Mouse (Mus musculus): ENCODE data around the gene Atf7. TPM values are rescaled to one million over a fixed set of nuclear protein-coding genes. Genes with fewer than 3 reads are reported as not detected.

Atf7 gene
- polyA plus RNA-seq, 1 experiment = 44.1 TPM

DNA sequence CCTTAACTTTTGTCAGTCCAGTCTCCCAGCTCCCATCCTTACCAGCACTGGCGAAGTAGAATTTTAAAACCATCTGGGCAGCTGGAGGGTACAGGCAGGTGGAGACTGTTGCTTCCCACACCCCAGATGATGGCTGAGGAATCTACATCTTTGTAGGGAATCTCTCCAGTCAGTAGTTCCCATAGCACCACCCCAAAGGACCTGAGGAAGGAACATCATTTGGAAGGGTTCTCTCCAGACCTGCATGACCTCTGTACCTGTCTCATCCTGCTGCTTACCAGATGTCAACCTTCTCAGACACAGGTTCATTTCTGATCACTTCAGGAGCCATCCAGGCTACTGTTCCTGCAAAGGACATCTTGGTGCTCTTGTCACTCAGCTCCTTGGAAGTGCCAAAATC lies 121.8 kb downstream of the Atf7 start, which contains the start of gene Gm10337:
Gene Gm10337, plus strand, starts transcription at position 276 of the 400 bp plus-strand sequence.
- no peak for DNase-seq (ENCODE audit: extremely low spot score in 1 of 2, low spot score in 1 of 2)

DNA sequence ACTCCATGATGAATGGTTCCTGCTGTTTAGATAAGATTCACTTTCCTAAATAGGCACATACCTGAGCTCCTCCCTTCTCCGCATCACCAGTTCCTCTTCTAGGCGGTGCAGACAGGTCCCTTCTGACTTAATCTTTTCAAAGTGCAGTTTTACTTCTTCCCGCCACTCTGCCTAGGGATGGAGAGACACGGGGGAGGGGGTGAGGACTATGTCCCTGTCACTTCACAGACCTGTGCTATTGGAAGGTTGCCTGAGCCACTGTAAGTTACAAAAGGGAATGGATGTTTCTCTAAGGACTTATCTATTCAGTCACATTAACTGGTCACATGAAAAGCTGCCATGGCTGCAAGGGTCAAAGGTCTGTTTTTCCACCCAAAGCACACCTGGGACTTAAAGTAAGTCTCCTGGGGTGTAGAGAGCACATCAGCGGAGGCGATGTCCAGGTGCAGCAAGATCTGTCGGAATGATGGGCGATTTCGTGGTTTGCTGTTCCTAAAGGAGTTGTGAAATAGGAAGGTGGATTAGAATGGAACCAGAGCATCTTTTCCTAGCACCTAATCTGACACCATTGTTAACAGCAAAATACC lies 122.9 kb downstream of the Atf7 start:
- no peak for DNase-seq (ENCODE audit: extremely low spot score in 1 of 2, low spot score in 1 of 2)

DNA sequence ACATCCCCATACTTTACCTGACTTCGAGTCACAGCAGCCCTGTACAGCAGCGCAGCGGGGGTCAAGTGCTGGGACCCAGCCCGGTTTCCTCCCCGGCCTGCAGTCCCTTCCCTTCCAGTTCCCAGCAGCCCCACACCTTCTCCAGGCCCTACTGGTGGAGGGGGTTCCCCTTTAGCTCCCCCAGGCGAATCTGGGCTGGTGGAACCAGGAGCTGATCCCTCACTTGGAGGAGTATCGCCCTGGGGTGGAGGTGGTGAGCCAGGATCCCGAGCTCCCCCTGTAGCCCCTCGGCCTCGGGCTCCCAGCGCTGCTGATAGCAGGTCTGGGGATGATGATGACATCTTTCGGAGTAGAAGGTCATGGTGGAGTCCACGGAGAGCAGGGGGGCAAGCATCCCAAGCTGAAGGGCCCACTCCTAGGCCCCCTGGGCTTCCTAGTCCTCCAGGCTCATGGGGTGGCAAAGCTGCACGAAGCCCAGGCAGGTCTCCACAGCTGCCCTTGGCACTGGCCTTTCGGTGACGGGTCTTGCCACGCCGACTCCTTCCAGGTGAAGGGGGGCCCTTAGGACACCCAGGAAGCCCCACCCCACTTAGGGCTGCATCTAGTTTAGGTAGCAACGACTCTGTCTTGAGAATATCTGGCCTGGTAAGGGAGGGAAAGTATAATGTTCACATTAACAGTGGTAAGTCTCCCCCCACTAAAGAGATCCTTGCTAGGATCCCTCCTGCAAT lies 124.0 kb downstream of the Atf7 start:
- no peak for DNase-seq (ENCODE audit: extremely low spot score in 1 of 2, low spot score in 1 of 2)

DNA sequence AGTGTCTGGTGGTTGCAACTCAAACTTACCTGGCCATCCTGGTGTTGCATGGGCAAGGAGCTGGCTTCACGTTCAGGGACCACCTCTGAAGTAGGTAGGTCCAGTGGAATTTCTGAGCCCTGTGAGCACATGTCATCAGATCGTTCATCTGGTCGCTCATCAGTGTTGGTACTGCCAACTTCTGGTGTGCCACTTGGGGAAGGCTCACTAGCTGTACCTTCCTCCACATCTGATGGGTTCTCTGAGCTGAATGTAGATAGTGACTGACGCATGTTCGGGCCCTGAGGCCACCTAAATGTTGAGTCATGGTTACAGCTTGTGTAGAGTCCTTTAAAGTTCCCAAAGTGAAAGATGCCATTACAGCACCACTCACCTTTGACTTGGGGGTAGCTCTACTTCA lies 124.8 kb downstream of the Atf7 start:
- DNase-seq (ENCODE audit: extremely low spot score in 1 of 2, low spot score in 1 of 2) = no peak

DNA sequence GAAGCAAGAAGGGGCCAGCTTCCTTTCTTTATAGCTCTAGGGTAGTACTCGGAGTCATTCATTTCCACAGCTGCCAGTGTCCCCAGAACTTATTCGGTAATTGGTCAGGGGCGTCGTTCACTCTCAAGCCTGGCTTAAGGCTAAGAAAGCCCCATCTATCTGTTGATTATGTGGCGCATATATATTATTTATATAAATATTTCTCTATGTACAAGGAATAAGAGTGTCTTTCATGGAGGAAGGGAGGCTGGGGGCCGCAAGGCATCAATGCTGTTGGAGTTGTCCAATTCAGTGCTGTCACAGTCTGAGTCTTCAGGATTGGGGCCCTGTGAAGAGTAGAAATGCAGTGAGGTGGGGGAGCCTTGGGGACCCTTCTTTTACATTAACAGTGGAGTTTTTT lies 125.4 kb downstream of the Atf7 start:
- DNase-seq (ENCODE audit: extremely low spot score in 1 of 2, low spot score in 1 of 2) = no peak

DNA sequence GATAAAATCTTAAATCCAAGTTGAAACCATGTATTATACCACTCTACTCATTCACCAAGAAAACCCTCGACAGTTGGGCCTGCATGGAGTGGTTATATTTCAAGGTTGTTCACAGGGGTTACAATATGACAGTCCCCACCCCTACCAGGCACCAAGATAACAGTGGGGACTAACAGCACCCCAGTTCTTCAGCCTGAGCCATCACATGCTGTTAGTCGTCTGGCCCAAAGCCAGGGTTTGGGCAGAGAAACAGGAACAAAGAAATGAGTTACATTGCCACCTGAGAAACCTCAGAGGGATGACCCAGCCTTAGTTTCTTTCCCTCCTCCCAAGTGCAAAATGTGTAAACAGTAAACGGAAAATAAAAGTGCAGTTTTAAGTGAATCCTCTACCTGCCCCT lies 125.9 kb downstream of the Atf7 start:
- DNase-seq (ENCODE audit: extremely low spot score in 1 of 2, low spot score in 1 of 2) = no peak

DNA sequence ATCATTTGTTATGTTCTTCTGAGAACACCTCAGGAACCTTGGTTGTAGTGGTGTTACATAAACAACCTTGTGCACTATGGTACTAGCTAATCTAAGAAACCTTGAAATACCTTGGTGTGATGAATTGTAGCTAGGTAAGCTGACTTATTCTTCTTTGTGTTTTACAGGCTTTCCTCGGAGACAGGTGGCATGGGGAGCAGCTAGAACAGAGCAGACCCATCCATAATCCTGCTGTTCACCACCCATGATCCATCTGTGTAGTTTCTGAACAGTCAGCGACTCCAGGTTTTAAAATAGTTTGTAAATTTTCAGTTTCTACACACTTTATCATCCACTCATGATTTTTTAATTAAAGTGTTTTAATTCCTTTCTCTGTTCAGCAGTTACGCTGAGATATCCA lies 126.9 kb downstream of the Atf7 start:
- no peak for DNase-seq (ENCODE audit: extremely low spot score in 1 of 2, low spot score in 1 of 2)

DNA sequence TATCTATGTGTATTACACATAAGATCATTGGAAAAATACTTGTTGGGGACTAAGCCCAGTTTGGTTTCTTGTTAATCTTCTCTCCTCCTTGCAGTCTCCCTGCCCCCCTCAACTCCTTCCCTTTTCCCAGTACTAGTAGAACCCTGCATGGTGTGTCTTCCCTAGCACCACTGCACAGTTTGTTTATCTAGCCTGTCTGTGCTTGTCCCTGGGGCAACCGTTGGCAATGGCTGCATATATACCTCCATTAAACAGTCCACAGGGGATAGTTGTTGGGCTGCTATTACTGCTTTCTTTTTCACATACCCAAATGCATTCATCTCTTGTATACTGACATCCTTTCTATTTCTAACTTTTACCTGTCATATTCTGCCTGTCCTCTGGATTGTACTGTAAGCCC lies 137.6 kb downstream of the Atf7 start:
- DNase-seq (ENCODE audit: extremely low spot score in 1 of 2, low spot score in 1 of 2) = no peak

DNA sequence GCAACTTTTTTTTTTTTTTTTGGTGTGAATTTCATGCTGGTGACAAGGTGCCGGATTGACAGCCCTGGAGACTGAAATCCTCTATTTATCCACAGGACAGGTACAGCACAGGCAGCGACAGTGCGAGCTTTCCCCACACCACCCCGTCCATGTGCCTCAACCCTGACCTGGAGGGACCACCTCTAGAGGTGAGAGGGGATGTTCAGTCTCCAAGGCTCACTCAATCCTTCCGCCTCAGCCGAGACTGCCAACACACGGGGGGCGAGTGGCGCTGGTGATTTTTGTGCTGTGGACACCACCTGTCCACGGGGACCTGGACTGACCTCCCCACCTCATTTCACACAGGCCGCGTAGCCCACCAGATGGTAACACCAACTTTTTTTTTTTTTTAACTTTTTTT lies 139.4 kb downstream of the Atf7 start:
- DNase-seq (ENCODE audit: extremely low spot score in 1 of 2, low spot score in 1 of 2) = no peak

DNA sequence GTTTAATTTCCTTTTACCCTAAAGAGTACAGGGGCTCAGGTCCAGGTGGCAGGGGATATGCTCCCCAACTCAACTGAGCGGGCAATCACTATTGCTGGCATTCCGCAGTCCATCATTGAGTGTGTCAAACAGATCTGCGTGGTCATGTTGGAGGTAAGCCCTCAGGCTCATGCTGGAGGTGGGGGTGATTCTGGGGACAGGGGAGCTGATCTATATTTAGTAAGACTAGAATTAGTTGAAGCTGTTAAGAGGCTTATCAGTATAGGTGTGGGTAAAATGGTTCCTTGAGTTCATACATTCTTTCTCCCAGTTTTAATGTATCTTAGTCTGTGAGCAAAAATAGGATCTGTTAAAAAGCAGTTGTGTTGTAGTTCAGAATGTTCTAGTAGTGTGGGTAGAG lies 142.1 kb downstream of the Atf7 start:
- DNase-seq (ENCODE audit: extremely low spot score in 1 of 2, low spot score in 1 of 2) = no peak

Other genes with a start within 250 kb of the Atf7 start
- 10.3 and 11.4 TPM in 2 replicates for gene Sp1, start 219.3 kb downstream of the Atf7 start, polyA plus RNA-seq (2012; rRNA removed)
- 1.3 and 1.6 TPM in 2 replicates for gene Amhr2, start 180.1 kb downstream of the Atf7 start, polyA plus RNA-seq (2012; rRNA removed)
- gene Prr13, start 166.4 kb downstream of the Atf7 start, polyA plus RNA-seq (2012; rRNA removed) = 78.3 and 83.6 TPM in 2 replicates
- 538 and 576 TPM in 2 replicates for gene Pcbp2, start 154.9 kb downstream of the Atf7 start, polyA plus RNA-seq (2012; rRNA removed)
- not detected in 2 replicates for gene Gm10337, start 121.7 kb downstream of the Atf7 start, polyA plus RNA-seq (2012; rRNA removed)
- 83.9 and 90.8 TPM in 2 replicates for gene Map3k12, start 108.4 kb downstream of the Atf7 start, polyA plus RNA-seq (2012; rRNA removed)
- gene Tarbp2, start 107.3 kb downstream of the Atf7 start, polyA plus RNA-seq (2012; rRNA removed) = 72.8 and 80.1 TPM in 2 replicates
- gene Npff, start 100.5 kb downstream of the Atf7 start, polyA plus RNA-seq (2012; rRNA removed) = 5.2 and 6.7 TPM in 2 replicates
- gene Gm28047, start 397 bp downstream of the Atf7 start, polyA plus RNA-seq (2012; rRNA removed) = 0.08 TPM in 1 of 2 replicates, not detected in the other
- gene Atp5g2, start 46.9 kb upstream of the Atf7 start, polyA plus RNA-seq (2012; rRNA removed) = 322 and 324 TPM in 2 replicates
- gene Calcoco1, start 96.7 kb upstream of the Atf7 start, polyA plus RNA-seq (2012; rRNA removed) = 64.9 and 69.7 TPM in 2 replicates

Measured in frontal cortex, adult 2 months (tissue).